Mouse (Mus musculus) v-Abl transformed pro-B cells (cell line): ENCODE results near the gene Amotl2.

Source experiments
- in situ Hi-C, 2 experiments: fragments of 400-800 bp; cut with MboI; formaldehyde crosslinking; loops; one replicate each; pipeline ENCODE4 v1.15.1; 2025; ENCODE audit not compliant: unreplicated experiment in 2 of 2

Amotl2 gene

GRCm38 (mm10) chr9:102770190-102770589 lies 53.7 kb downstream of the Amotl2 start:
- in situ Hi-C loops, result no loop called here

GRCm38 (mm10) chr9:102771308-102771895 lies 54.9 kb downstream of the Amotl2 start:
- in situ Hi-C loops, result no loop called here

- in situ Hi-C loops, result loop anchor here in 1 of 2 experiments (25.0 kb wide), 1 partner anchor 1591 kb away; no protein-coding TSS in a partner anchor
These were observed 61.4 kb downstream of the Amotl2 start for GRCm38 (mm10) chr9:102777631-102778591.

GRCm38 (mm10) chr9:102779493-102779892 lies 63.0 kb downstream of the Amotl2 start:
- in situ Hi-C loops, result loop anchor here in 1 of 2 experiments (25.0 kb wide), 1 partner anchor 1592 kb away; no protein-coding TSS in a partner anchor
